Mouse (Mus musculus) myocyte (in vitro differentiated cells): Measurements from ENCODE around the gene Itga11.

Source experiments
- CEBPB ChIP-seq: IDR thresholded peaks from 2 replicates; pipeline ENCODE4 v1.6.1; 2011; ENCODE audit warnings: mild to moderate bottlenecking, moderate library complexity; ENCODE audit not compliant: poor library complexity, insufficient read depth, severe bottlenecking
- E2F4 ChIP-seq: IDR thresholded peaks from one replicate; pipeline ENCODE4 v1.6.1; 2011; ENCODE audit warnings: mild to moderate bottlenecking, control low read depth, moderate library complexity; ENCODE audit not compliant: insufficient read depth
- MAX ChIP-seq: IDR thresholded peaks from one replicate; pipeline ENCODE4 v1.6.1; 2011; ENCODE audit warnings: low read depth, mild to moderate bottlenecking, control low read depth
- MYOD1 ChIP-seq, 3 experiments: IDR thresholded peaks; one replicate each; pipeline ENCODE4 v1.6.1; 2011; ENCODE audit warnings: control low read depth in 2 of 3, low read depth in 2 of 3, mild to moderate bottlenecking in 2 of 3, moderate library complexity in 1 of 3; ENCODE audit not compliant: insufficient read length in 2 of 3, control insufficient read depth in 1 of 3
- MYOG ChIP-seq, 3 experiments: IDR thresholded peaks; one replicate each; pipeline ENCODE4 v1.6.1; 2011; ENCODE audit warnings: control low read depth in 2 of 3, low read depth in 2 of 3, mild to moderate bottlenecking in 2 of 3; ENCODE audit not compliant: insufficient read length in 2 of 3, control insufficient read depth in 1 of 3, insufficient read depth in 1 of 3
- POLR2A ChIP-seq: IDR thresholded peaks from one replicate; pipeline ENCODE4 v1.6.1; 2011; ENCODE audit warnings: low read depth, mild to moderate bottlenecking, control low read depth, moderate library complexity; ENCODE audit not compliant: insufficient read length
- TCF12 ChIP-seq: IDR thresholded peaks from one replicate; pipeline ENCODE4 v1.6.1; 2011; ENCODE audit warnings: mild to moderate bottlenecking, control low read depth; ENCODE audit not compliant: poor library complexity, insufficient read depth, severe bottlenecking
- TCF3 ChIP-seq: IDR thresholded peaks from one replicate; pipeline ENCODE4 v1.6.1; 2011; ENCODE audit warnings: low read depth, control low read depth; ENCODE audit not compliant: insufficient read length
- USF1 ChIP-seq: IDR thresholded peaks from one replicate; pipeline ENCODE4 v1.6.1; 2011; ENCODE audit warnings: low read depth, mild to moderate bottlenecking, control low read depth, moderate library complexity

DNA sequence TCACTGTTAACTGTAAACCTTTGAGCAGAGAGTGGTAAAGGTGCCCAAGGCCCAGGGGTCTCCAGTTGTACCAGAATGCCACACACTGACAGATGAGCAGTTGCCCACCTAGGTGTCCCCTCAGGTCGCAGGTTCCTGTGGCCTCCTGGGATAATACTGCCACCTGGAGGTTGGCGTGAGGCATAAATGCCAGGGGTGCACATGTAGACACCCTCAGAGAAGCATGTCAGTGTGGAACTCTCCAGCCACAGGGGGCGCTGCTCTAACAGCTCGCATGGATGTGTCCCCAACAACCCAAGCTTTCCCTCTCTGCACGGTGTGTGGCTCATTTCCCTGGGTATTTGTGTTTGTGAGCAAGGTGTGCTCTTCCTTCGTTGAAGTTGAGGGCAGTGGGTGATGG is 48.8 kb downstream of the Itga11 start:
- no peak for TF ChIP-seq CEBPB
- TF ChIP-seq USF1: no peak
- TF ChIP-seq POLR2A: no peak
- TF ChIP-seq MAX: no peak
- TF ChIP-seq TCF12: no peak
- no peak for TF ChIP-seq E2F4
- no peak for TF ChIP-seq MYOG (IDR thresholded peaks at IDR 0.05; ENCODE audit: control insufficient read depth in 1 of 3, insufficient read depth in 1 of 3, insufficient read length in 2 of 3, low read depth in 2 of 3)
- no peak for TF ChIP-seq TCF3
- no peak for TF ChIP-seq MYOD1 (IDR thresholded peaks at IDR 0.05; ENCODE audit: control insufficient read depth in 1 of 3, insufficient read length in 2 of 3, low read depth in 2 of 3)
